Mouse (Mus musculus) heart, embryonic 10.5 days (tissue): ENCODE measurements around the gene Taf7l. TPM values are rescaled to one million over a fixed set of nuclear protein-coding genes. Genes with fewer than 3 reads are reported as not detected.

Experiments
- polyA plus RNA-seq: library from polyadenylated mRNA; unstranded; fragments of >200 nt; fragmentation: Nextera tagmentation; extraction: Ambion mirVana; gene quantifications from 2 replicates; pipeline ENCODE4 v1.2.1, GENCODE M21; 2016

Gene Taf7l
- polyA plus RNA-seq, 1 experiment from 2014 or later: not detected

Other genes starting within 250 kb of the Taf7l start
- gene Trmt2b, start 199.5 kb downstream of the Taf7l start, polyA plus RNA-seq: 20.7 and 29.8 TPM in 2 replicates
- 1.3 and 2.5 TPM in 2 replicates for gene Tmem35a, start 181.3 kb downstream of the Taf7l start, polyA plus RNA-seq
- 28.8 and 33.0 TPM in 2 replicates for gene Cenpi, start 168.4 kb downstream of the Taf7l start, polyA plus RNA-seq
- 0.55 and 0.83 TPM in 2 replicates for gene Drp2, start 71.9 kb downstream of the Taf7l start, polyA plus RNA-seq
- gene Timm8a1, start 65.4 kb upstream of the Taf7l start, polyA plus RNA-seq: 99.7 and 120 TPM in 2 replicates
- 0.86 and 2.5 TPM in 2 replicates for gene Btk, start 107.1 kb upstream of the Taf7l start, polyA plus RNA-seq
- gene Rpl36a, start 109.2 kb upstream of the Taf7l start, polyA plus RNA-seq: 252 and 287 TPM in 2 replicates
- gene Gla, start 124.6 kb upstream of the Taf7l start, polyA plus RNA-seq: 4.3 and 6.6 TPM in 2 replicates
- 142 and 149 TPM in 2 replicates for gene Hnrnph2, start 124.7 kb upstream of the Taf7l start, polyA plus RNA-seq
- gene Armcx4, start 210.0 kb upstream of the Taf7l start, polyA plus RNA-seq: 3.4 and 4.3 TPM in 2 replicates
- gene Armcx1, start 241.5 kb upstream of the Taf7l start, polyA plus RNA-seq: 41.4 and 48.4 TPM in 2 replicates